Mouse (Mus musculus) kidney, adult 9 months (tissue): ENCODE measurements at regions not wholly inside any gene's neighbourhood (a gene's known extent, or its start where the extent isn't known, plus 50 kb on each side); places are given as distances from the start of the nearest gene placed in this dataset.

ENCODE experiments used
- DNase-seq: peaks from one replicate; pipeline ENCODE4 v3.0.0; 2022

- no peak for DNase-seq
These were observed 373.2 kb upstream of the Arpp21 start for GRCm38 (mm10) chr9:112608932-112609331.

GRCm38 (mm10) chr9:112607221-112607620 is 371.5 kb upstream of the Arpp21 start:
- no peak for DNase-seq

GRCm38 (mm10) chr9:112595731-112596130 is 360.0 kb upstream of the Arpp21 start:
- no peak for DNase-seq

GRCm38 (mm10) chr9:112590241-112590640 is 354.5 kb upstream of the Arpp21 start:
- DNase-seq = no peak

- DNase-seq = no peak
These were observed 337.6 kb upstream of the Arpp21 start for GRCm38 (mm10) chr9:112573316-112573715.

- DNase-seq = no peak
These were observed 325.6 kb upstream of the Arpp21 start for GRCm38 (mm10) chr9:112561348-112561747.

GRCm38 (mm10) chr9:112560226-112560625 is 324.5 kb upstream of the Arpp21 start:
- no peak for DNase-seq

GRCm38 (mm10) chr9:112537924-112538323 is 302.2 kb upstream of the Arpp21 start:
- no peak for DNase-seq

GRCm38 (mm10) chr9:112525377-112525776 is 289.6 kb upstream of the Arpp21 start:
- no peak for DNase-seq

GRCm38 (mm10) chr9:112523251-112523650 is 287.5 kb upstream of the Arpp21 start:
- no peak for DNase-seq

- DNase-seq = no peak
These were observed 275.0 kb upstream of the Arpp21 start for GRCm38 (mm10) chr9:112510716-112511115.

GRCm38 (mm10) chr9:112506871-112507270 is 271.1 kb upstream of the Arpp21 start:
- no peak for DNase-seq

- DNase-seq = no peak
These were observed 262.9 kb upstream of the Arpp21 start for GRCm38 (mm10) chr9:112498676-112499075.

- no peak for DNase-seq
These were observed 260.3 kb upstream of the Arpp21 start for GRCm38 (mm10) chr9:112495930-112496527.

- DNase-seq = peak; percentile 1
These were observed 255.2 kb upstream of the Arpp21 start for GRCm38 (mm10) chr9:112490963-112491362.

- DNase-seq = no peak
These were observed 240.9 kb upstream of the Arpp21 start for GRCm38 (mm10) chr9:112476644-112477043.

GRCm38 (mm10) chr9:112457594-112457993 is 221.9 kb upstream of the Arpp21 start:
- DNase-seq = no peak

- peak; percentile 74 for DNase-seq
These were observed 219.0 kb upstream of the Arpp21 start for GRCm38 (mm10) chr9:112454706-112455105.

- no peak for DNase-seq
These were observed 211.8 kb upstream of the Arpp21 start for GRCm38 (mm10) chr9:112447515-112447914.

- DNase-seq = no peak
These were observed 211.2 kb upstream of the Arpp21 start for GRCm38 (mm10) chr9:112446981-112447380.

- no peak for DNase-seq
These were observed 210.3 kb upstream of the Arpp21 start for GRCm38 (mm10) chr9:112446027-112446352.

GRCm38 (mm10) chr9:112445230-112446026 is 209.7 kb upstream of the Arpp21 start:
- no peak for DNase-seq

- DNase-seq = no peak
These were observed 208.5 kb upstream of the Arpp21 start for GRCm38 (mm10) chr9:112444220-112444619.

GRCm38 (mm10) chr9:112436094-112436493 is 200.4 kb upstream of the Arpp21 start:
- no peak for DNase-seq
